Comparison of ENCODE assay signal across 8 mouse cellular contexts in the genomic region with DNA sequence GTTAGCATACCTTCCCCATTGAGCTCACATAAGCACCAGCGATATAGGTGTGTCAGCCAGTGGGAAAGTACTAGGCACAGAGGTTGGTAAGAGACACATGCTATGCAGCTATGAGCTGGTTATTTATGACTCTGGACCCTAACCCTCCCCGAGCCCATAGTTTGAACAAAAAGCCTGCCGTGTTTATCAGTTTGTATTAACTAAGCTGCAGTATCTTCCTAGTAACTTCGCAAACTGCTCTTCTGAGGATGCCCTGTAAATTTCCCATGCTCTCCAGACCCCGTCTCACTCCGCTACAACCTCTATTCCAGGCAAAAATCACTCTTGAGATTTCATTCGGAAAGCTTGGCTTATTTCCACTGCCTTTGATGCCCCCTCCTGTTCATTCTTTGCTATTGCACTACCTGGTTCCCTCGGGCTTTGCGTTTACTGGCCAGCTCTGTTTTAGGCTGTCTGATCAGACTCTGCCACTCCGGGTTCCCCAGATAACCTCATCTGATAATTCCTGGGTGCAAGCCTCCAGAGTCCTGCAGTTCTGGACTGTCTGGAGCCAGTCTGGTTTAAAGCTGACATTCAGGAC. TPM values are rescaled to one million over a fixed set of nuclear protein-coding genes. Genes with fewer than 3 reads are reported as not detected.
DNase-seq lines count a peak whose midpoint lies in the region; ATAC-seq lines count a peak whose summit lies in the region.

No protein-coding gene starts in this region.

- peak; percentile 55 for ATAC-seq in common myeloid progenitor, adult 5-6 weeks (replicated peaks; ENCODE audit: low read depth, poor library complexity, severe bottlenecking)
- peak; percentile 47; the same call in 1 of the 2 replicates for ATAC-seq in neutrophil, adult 5-6 weeks (ENCODE audit: extremely low read depth, insufficient number of reproducible peaks, low FRiP score, poor library complexity, severe bottlenecking)

- intact Hi-C loops in heart, postnatal 10 days (cut with DNase I), result loop anchor here (1.0 kb wide), 3 partner anchors 61 to 227 kb away; no protein-coding TSS in a partner anchor
- intact Hi-C loops in left cerebral cortex, postnatal 10 days (cut with DNase I), result loop anchor here (2.0 to 5.0 kb wide), 2 partner anchors 60 to 228 kb away; no protein-coding TSS in a partner anchor

- DNase-seq in urinary bladder, adult 18-20 months (ENCODE audit: low spot score in 2 of 2), result peak; percentile 8 to 38
- no peak for DNase-seq in urinary bladder, postnatal 10 days (ENCODE audit: low spot score)
- DNase-seq in adrenal gland, adult 18-20 months (ENCODE audit: low spot score in 2 of 2), result peak; percentile 36 to 53
- peak; percentile 60 to 82 for DNase-seq in heart, postnatal 10 days
- peak; percentile 42 to 51 for DNase-seq in left cerebral cortex, postnatal 10 days (ENCODE audit: extremely low spot score in 1 of 2, low spot score in 2 of 2)
- no peak for DNase-seq in gastrocnemius, postnatal 25 days

RNA-seq across cellular contexts. Expression of a gene that starts 18.4 kb away (rescaled TPM):
- total RNA-seq in adrenal gland, adult 18-20 months (2021), result 100 to 1,000 TPM in 1 of 2 experiments, 10 to 100 TPM in 1; 94.6 to 101 TPM
- 80.5 and 106 TPM in 2 replicates for total RNA-seq in common myeloid progenitor, adult 5-6 weeks (2017)
- 10 to 100 TPM; 66.4 to 69.6 TPM for total RNA-seq in heart, postnatal 10 days (2021)
- 100 to 1,000 TPM; 123 to 128 TPM for total RNA-seq in left cerebral cortex, postnatal 10 days (2021)
- 44.8 and 59.6 TPM in 2 replicates for total RNA-seq in neutrophil, adult 5-6 weeks (2017)
- 10 to 100 TPM; 33.7 to 34.9 TPM for total RNA-seq in gastrocnemius, postnatal 25 days (2021)

RNA-seq across cellular contexts. Expression of a gene that starts 34.4 kb away (rescaled TPM):
- total RNA-seq in adrenal gland, adult 18-20 months (2021), result 1 to 10 TPM; 3.9 to 4.2 TPM
- 2.2 and 5.9 TPM in 2 replicates for total RNA-seq in common myeloid progenitor, adult 5-6 weeks (2017)
- total RNA-seq in heart, postnatal 10 days (2021), result 1 to 10 TPM; 1.0 to 1.2 TPM
- 1 to 10 TPM; 2.4 to 3.0 TPM for total RNA-seq in left cerebral cortex, postnatal 10 days (2021)
- total RNA-seq in neutrophil, adult 5-6 weeks (2017), result 252 and 289 TPM in 2 replicates
- under 1 TPM; 0.21 to 0.26 TPM for total RNA-seq in gastrocnemius, postnatal 25 days (2021)

Comparison
In these comparisons a context has a peak if more than half of its experiments do, and no peak if none do; other contexts are left out.
1. DNase-seq: peak in urinary bladder, adult 18-20 months (2 of 2), adrenal gland, adult 18-20 months (2 of 2), heart, postnatal 10 days (2 of 2) and left cerebral cortex, postnatal 10 days (2 of 2); none in urinary bladder, postnatal 10 days (single experiment) and gastrocnemius, postnatal 25 days (single experiment).
2. RNA of a gene that starts 34.4 kb away (total RNA-seq): 252 to 289 TPM in neutrophil, adult 5-6 weeks; 2.2 to 5.9 TPM in common myeloid progenitor, adult 5-6 weeks, 3.9 to 4.2 TPM in adrenal gland, adult 18-20 months, 2.4 to 3.0 TPM in left cerebral cortex, postnatal 10 days, 1.0 to 1.2 TPM in heart, postnatal 10 days and 0.21 to 0.26 TPM in gastrocnemius, postnatal 25 days; every median in the first group is over 10 times any median in the second.